Mouse (Mus musculus): ENCODE data around the gene Crmp1. TPM values are rescaled to one million over a fixed set of nuclear protein-coding genes. Genes with fewer than 3 reads are reported as not detected.

Crmp1 gene
- not detected in 2 replicates for total RNA-seq (2015; ENCODE audit: low replicate concordance)
- 0.51 TPM in 1 of 2 replicates, not detected in the other for total RNA-seq (2017; ENCODE audit: low replicate concordance)

DNA sequence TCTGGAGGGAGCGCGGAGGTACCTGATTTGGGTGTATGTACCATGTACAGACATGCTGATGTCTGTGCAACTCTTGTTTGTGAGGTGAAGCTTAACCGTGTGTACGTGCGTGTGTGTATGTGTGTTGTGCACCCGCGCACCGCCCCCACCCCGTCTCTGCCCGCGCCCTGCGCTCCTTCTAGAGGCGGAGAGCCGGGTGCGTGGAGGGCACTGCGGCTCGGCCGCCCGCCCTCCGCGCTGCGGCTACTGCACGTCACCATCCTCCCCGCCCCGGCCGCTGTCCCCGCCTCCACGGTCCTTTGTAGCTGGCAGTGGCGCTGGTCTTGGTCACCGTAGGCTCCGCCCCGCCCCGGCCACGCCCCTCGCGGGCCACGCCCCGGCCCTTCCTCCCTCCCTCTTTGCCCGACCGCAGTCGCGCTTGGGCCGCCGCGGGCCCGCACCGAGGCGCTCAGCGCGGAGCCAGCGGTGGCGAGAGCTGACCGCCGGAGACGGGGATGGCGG lies at the start of gene Crmp1:
Gene Crmp1, plus strand, starts transcription at position 290 of the 501 bp plus-strand sequence.
- ATAC-seq (replicated peaks; ENCODE audit: low FRiP score, poor library complexity, severe bottlenecking), result no peak

GRCm38 (mm10) chr5:37196196-37196595 lies 45.5 kb upstream of the Crmp1 start:
- no peak for ATAC-seq (replicated peaks; ENCODE audit: low FRiP score, poor library complexity, severe bottlenecking)

- no peak for ATAC-seq (replicated peaks; ENCODE audit: low FRiP score, poor library complexity, severe bottlenecking)
Measured at GRCm38 (mm10) chr5:37196666-37197250, 45.0 kb upstream of the Crmp1 start.

- no peak for ATAC-seq (replicated peaks; ENCODE audit: low FRiP score, poor library complexity, severe bottlenecking)
Measured at GRCm38 (mm10) chr5:37197423-37197822, 44.3 kb upstream of the Crmp1 start.

GRCm38 (mm10) chr5:37198011-37198688 lies 43.6 kb upstream of the Crmp1 start:
- no peak for ATAC-seq (replicated peaks; ENCODE audit: low FRiP score, poor library complexity, severe bottlenecking)

GRCm38 (mm10) chr5:37202285-37202684 lies 39.5 kb upstream of the Crmp1 start:
- ATAC-seq (replicated peaks; ENCODE audit: low FRiP score, poor library complexity, severe bottlenecking), result no peak

- ATAC-seq (replicated peaks; ENCODE audit: low FRiP score, poor library complexity, severe bottlenecking), result no peak
Measured at GRCm38 (mm10) chr5:37204886-37205285, 36.9 kb upstream of the Crmp1 start.

- no peak for ATAC-seq (replicated peaks; ENCODE audit: low FRiP score, poor library complexity, severe bottlenecking)
Measured at GRCm38 (mm10) chr5:37205420-37205819, 36.3 kb upstream of the Crmp1 start.

DNA sequence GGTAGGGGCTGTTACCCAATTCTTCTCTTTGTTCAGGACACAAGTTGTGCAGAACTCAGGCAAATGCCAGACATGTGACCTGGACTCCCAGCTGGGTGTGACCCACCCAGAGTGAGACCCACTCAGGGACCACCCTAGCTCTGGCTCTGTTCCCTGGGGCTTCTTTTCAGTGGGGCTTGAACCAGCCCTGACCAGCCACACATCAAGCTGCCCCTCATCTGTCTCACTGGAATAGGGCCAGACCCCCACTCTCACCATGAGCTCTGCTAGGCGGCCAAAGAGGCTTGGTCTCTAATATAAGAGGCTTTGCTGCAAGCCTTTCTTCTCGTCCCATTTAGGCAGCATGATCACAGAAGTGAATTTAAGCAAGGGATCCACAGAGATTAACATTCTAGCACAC lies 35.4 kb upstream of the Crmp1 start:
- ATAC-seq (replicated peaks; ENCODE audit: low FRiP score, poor library complexity, severe bottlenecking), result no peak

- no peak for ATAC-seq (replicated peaks; ENCODE audit: low FRiP score, poor library complexity, severe bottlenecking)
Measured at GRCm38 (mm10) chr5:37212938-37213708, 28.6 kb upstream of the Crmp1 start.

- ATAC-seq (replicated peaks; ENCODE audit: low FRiP score, poor library complexity, severe bottlenecking), result no peak
Measured at GRCm38 (mm10) chr5:37213709-37214103, 28.0 kb upstream of the Crmp1 start.

DNA sequence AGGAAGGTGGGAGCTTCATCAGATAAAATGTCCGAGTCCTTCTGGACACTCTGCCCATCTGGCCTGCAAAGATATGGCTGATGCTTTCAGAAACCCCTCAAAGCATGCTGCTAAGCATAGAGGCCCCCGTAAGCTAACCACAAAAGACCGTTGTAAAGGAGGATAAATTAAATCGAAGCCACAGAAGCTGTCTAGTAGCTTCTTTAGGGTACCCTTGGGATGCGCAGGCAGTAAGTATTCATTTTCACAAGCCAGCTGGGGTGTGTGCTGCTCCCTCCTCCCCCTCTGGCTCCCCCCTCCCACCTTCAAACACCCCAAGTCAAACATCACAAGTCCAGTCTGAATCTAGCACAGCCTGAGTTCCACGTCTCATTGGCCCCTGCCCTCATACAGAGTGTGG lies 27.1 kb upstream of the Crmp1 start:
- no peak for ATAC-seq (replicated peaks; ENCODE audit: low FRiP score, poor library complexity, severe bottlenecking)

GRCm38 (mm10) chr5:37215276-37215675 lies 26.5 kb upstream of the Crmp1 start:
- no peak for ATAC-seq (replicated peaks; ENCODE audit: low FRiP score, poor library complexity, severe bottlenecking)

DNA sequence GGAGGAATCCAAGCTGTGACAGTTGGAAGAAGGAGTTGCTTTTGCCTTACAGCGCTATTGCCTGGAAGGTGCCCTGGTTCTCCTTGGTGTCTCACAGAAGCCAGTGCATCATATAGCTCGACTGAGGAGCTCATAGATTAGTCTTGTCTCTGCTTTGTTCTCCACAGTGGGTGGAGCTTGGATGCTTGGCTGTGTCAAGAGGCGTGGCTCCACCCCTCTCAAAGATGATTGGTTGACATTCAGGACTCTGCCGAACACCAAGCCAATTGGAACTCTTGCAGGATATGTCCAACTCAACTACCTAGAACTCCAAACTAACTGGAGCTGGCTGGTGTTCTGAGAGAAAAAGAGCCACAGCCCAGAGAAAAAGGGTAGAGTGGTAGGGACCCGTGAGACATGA lies 22.1 kb upstream of the Crmp1 start:
- ATAC-seq (replicated peaks; ENCODE audit: low FRiP score, poor library complexity, severe bottlenecking), result no peak

GRCm38 (mm10) chr5:37220575-37220974 lies 21.2 kb upstream of the Crmp1 start:
- ATAC-seq (replicated peaks; ENCODE audit: low FRiP score, poor library complexity, severe bottlenecking), result no peak

DNA sequence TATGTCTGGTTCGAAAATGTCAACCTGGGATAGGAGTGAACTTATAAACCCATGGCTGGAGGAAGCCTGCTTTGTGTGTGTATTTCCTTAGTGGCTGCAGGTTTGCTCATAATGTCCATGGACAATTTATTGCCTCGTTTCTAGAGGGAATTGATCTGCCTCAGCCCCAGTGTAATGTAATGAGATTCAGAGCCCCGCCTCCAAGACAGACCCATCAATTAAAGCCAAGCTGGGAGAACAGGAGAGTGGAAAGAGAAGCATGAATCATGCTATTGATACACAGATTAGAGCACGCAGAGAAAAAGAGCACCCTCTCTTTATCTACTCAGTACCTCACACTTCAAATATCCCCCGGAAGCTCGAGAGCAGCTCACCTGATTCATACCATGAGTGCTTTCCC lies 20.2 kb upstream of the Crmp1 start:
- ATAC-seq (replicated peaks; ENCODE audit: low FRiP score, poor library complexity, severe bottlenecking), result no peak

- no peak for ATAC-seq (replicated peaks; ENCODE audit: low FRiP score, poor library complexity, severe bottlenecking)
Measured at GRCm38 (mm10) chr5:37222316-37222715, 19.4 kb upstream of the Crmp1 start.

GRCm38 (mm10) chr5:37225708-37226107 lies 16.0 kb upstream of the Crmp1 start:
- ATAC-seq (replicated peaks; ENCODE audit: low FRiP score, poor library complexity, severe bottlenecking), result no peak

DNA sequence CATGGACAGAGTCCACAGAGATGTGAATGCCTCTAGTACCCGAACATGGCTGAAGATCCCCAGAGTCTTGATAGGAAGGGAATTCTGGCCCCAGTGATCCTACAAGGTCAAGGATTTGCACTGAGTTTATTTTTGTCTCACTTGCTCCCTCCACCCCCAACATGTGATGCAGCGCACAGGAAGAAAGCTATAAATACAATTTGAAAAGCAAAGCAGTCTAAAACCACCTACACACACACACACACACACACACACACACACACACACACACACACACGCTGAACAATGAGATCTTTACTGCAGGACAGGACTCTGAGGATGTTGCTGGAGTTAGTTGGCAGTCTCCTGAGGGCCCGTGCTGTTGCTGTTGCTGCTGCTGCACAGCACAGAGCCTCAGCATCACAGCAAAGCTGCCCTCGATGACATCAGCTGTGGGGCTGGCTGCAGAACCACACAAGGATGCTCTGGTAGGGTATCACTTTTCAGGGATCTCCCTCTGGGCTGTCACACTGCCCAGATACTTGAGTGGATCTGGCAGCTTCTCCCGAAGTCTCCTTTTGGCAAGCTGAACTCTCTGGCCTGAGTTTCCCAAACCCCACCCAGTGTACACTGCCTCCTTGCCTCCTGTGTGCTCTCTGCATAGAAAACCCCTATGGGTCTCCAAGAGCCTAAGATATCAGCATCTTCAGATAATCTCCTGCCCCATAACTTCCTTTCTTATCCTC lies 13.6 kb upstream of the Crmp1 start:
- no peak for ATAC-seq (replicated peaks; ENCODE audit: low FRiP score, poor library complexity, severe bottlenecking)

DNA sequence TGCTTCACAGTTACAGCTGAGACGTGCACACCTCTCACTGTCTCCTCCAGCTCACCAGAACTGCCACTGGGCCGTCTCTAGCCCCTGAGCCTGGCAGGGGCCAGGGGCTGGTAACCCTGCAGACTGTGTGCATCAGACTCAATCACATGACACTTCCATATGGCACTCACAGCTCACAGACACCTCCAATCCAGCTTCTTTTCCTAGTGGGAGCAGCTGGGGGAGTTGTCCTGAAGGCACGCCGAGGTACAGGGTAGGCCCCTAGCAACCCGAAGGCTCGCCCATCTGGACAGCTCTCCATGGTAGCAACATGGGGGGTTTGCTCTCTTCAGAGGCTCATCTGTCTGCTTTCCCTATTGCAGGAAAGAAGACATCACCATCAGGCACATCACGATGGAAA lies 12.8 kb upstream of the Crmp1 start:
- no peak for ATAC-seq (replicated peaks; ENCODE audit: low FRiP score, poor library complexity, severe bottlenecking)
